Mouse (Mus musculus): ENCODE results near the gene Smarcd3.
A peak's percentile ranks its signal among the peaks of the same experiment; 100 is the strongest.

Gene Smarcd3

DNA sequence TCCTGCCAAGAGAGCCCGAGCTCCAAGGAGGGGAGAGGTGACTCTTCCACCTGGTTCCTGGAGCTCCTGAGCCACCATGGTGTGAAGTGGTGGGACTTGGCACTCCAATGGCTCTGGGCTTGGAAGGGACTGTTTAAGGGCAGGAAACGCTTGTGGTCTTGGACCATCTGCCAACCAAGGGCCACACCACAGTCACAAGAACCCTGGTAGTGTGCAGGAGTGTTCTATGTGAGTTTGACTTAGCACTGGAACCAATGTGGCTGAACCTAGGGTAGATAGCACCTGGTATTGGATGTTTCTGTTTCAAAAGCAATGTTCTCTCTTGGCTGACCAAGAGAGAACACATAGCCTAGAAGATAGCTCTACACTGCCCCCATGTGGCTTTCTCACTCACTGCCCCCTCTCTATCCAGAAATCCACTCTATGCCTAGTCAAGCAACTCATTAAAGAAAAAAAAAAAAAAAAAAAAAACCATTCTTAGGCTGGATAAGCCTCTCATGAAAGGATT, 26.9 kb downstream of the Smarcd3 start:
- DNase-seq (ENCODE audit: low spot score) = peak; percentile 53

DNA sequence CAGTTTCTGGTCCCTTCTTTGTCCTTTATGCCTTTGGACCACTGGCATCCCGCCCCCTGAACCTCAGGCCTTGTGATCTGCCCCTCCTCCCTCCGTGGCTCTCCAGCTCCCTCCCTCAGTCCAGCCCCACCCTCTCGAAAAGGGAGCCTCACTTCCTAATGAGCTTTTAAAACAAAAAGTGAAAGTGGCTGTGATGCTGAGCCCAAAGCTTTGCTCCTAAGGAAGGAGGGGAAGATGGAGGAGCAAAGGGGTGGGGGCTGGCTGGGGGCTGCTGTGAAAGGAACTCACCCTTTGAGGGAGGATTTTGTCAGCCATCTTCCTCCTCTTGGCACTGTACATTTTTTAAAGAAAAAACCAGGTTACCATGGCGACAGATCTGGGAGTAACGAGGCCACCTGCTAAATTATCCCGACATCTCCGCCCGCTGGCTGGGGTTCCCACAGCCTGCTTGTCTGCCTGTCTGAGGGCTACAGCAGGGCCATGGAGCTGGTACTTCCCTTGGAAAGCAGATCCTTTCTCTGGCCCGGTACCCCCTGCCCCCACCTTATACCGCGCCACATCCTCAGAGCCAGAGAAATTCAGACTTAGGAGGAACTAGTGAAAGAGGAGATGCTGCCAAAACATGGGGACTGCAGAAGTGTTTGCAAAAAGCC, 27.6 kb downstream of the Smarcd3 start:
- no peak for DNase-seq (ENCODE audit: low spot score)

DNA sequence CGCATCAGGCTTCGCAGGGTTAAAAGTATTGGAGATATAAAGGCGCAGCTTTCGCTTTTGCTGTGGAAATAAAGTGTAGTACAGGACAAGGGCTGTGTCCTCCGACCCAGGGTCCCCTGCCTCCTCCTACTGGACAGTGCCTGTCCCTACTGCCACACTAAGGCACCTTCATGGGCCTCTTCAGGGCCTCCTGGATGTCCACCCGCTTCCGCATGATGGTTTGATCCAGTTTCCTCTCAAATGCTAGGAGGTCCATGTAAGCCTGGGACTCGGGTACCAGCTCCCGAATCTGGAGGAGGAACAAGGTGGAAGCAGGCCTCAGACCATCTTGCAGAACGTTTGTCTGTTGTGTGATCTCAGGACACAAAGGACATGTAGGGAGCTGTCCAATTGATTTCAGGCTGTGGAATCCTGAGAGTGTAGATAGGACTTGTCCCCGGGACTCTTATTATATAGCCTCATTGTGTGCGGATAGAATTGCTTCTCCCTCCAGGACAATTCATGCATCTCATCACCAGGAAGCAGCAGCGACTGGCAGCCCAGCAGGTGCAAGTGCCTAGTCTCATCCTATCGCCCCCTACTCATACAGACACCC, 28.3 kb downstream of the Smarcd3 start:
- no peak for DNase-seq (ENCODE audit: low spot score)

DNA sequence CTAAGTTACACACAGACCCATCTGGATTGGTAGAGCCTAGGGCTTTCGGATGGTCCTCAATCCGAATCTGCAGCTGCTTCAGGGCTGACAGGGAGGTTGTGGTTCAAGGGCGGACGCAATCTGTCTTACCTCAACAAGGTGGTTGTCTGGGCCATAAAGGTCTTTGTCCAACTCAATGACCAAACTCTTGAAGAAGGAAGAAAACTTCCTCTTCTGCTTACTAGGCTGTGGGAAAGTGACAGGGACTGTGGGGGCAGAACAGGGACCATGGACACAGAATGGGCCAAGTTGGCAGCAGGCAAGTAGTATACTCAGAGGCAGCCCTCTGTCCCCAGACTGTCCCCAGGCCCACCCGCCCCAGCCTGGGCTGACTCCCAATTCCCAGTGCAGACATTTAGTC, 28.9 kb downstream of the Smarcd3 start:
- no peak for DNase-seq (ENCODE audit: low spot score)

DNA sequence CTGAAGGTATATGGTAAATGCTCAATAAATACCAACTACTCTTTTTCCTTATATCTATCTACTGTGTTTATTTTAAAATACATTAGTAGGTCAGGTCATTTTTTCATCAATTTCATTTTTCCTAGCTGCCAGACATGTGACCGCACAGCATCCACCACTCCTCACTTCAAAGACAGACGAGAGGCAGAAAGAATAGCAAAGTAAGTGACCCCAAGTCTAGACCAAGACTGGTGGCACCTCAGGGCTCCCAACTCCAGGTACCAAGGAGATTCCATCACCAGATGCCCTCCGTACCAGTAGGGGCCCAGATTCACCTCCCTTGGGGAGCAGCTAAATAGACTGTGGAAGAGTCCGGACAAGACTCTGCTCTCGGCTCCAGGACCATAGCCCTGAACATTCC, 29.9 kb downstream of the Smarcd3 start:
- DNase-seq (ENCODE audit: low spot score) = no peak

DNA sequence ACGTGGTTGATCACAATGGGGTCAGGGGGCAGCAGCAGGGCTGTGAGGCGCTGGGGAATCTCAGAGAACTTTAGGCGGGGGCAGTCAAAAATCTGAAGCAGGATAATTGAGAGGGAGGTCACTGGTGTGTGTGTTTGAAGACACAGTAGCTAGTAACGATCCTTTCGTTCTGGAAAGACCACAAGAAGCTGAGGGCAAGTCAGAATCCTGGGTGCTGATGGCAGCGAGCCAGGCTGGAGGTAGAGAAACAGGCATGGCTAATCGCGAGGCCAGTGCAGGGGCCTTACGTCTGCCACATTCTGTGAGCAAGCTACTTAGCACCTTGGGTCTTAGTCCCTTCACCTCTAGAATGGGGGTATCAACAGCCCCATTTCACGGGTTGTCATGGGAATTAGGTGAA, 30.3 kb downstream of the Smarcd3 start:
- no peak for DNase-seq (ENCODE audit: low spot score)

DNA sequence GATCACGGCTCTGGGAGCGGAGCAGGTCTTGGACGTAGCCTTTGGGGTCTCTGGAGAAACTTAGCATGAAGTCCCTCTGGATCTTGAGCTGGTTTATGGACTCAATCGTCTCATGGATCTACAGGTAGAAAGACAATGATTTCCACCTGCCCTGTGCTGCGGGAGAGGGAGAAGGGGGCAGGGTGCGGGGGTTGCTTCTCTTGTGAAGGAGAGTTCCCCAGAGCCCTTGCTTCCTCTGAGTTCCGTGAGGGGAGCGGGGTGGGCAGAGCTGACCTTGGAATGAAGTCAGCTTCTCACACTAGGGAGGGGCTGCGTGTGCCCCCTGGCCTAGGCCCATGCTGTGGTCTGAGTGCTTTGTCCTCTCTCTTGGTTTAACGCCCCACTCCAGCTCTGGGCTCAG, 31.0 kb downstream of the Smarcd3 start:
- DNase-seq (ENCODE audit: low spot score) = no peak

DNA sequence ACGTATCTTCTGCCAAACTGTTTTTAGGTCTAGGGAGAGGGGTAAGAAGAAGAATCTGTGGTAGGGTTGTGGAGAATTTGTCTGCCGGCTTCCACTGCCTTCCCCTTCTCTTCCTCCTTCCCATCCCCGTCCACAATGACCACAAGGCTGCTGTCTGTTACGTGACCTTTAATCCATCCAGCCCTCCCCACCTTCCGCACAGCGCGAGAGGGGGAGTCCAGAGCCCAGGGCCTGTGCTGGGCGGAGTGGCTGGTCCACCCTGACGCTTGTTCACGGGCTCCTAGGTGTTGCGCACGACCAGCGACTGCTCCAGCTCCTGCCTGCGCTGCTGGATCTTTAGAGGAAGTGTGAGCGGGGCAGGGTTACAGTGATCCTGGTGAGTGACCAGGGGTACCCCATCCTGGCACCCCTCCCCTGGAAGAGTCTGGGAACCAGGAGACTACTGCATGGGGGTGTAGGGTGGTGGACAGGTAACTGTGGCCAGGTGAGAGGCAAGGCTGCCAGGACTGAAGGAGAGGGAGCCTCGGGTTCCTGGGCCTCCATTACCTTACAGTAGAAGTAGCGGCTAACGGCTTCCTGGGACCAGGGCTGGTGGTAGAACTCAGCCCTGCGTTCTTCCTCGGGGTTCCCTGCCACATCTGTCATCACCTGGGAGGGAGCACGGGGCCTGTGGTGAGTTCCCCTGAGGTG, 31.6 kb downstream of the Smarcd3 start:
- DNase-seq (ENCODE audit: low spot score) = no peak

DNA sequence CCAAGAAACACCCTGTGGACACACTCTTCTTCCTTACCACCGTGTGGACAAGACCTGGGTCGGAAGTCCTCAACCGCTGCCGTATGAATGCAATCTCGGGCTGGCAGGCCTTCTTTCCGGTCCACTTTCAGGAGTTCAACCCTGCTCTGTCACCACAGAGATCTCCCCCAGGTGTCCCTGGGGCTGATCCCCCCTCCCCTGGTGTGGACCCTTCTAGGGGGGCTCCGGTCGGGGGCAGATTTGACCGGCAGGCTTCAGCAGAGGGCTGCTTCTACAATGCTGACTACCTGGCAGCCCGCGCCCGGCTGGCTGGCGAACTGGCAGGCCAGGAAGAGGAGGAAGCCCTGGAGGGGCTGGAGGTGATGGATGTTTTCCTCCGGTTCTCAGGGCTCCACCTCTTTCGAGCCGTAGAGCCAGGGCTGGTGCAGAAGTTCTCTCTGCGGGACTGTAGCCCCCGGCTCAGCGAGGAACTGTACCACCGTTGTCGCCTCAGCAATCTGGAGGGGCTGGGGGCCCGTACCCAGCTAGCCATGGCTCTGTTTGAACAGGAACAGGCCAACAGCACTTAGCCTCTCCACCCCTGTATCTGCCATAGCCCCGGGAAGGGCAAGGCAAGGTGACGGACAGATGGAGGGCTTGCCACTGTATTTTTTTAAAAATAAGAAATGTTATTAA, 32.3 kb downstream of the Smarcd3 start:
- DNase-seq (ENCODE audit: low spot score) = no peak

DNA sequence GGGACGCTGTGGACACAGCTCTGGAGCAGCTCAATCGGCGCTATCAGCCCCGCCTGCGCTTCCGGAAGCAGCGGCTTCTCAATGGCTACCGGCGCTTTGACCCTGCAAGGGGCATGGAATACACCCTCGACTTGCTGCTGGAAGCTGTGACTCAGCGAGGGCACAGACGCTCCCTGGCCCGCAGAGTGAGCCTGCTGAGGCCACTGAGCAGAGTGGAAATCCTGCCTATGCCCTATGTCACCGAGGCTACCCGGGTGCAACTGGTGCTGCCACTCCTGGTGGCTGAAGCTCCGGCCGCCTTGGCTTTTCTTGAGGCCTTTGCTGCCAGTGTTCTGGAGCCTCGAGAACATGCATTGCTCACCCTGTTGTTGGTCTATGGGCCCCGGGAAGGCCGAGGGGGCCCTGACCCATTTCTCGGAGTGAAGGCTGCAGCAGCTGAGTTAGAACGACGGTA, 32.9 kb downstream of the Smarcd3 start:
- DNase-seq (ENCODE audit: low spot score) = no peak

DNA sequence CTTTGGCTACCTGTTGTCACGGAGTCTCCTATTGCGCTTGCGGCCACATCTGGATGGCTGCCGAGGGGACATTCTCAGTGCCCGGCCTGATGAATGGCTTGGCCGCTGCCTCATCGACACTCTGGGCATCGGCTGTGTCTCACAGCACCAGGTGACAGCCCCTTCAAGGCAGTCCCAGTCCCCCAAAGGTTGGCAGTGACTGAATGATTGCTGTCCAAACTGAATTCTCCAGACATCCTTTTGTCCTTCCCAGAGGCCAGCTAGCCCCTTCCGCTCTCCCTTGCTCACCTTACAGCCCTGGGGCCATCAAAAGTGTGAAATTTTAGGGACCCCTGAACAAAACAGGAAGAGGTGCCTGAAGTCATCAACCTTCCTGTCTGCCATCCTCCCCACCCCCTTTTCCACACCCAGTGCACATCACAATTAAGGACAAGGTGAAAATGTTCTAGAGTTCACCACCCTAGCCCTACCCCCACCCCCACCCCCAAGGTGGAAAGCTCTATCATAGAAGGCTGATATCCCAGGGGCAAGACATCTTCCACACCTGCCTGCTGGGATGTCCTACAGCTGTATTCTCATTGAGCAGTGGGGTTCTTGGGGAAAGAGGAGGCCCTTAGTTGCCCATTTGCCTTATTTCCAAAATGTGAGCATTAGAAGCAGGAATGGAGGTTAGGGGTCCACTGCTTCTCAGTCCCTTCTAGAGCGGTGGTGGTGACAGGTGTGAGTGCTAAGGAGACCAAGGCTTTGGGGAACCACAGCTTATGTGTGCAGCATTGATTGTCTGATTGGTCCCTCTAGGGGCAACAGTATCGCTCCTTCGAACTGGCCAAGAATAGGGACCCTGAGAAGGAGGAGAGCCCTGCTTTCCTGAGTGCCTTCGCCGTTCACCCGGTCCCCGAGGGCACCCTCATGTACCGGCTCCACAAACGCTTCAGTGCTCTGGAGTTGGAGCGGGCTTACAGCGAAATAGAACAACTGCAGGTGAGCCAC, 34.4 kb downstream of the Smarcd3 start:
- DNase-seq (ENCODE audit: low spot score) = no peak

DNA sequence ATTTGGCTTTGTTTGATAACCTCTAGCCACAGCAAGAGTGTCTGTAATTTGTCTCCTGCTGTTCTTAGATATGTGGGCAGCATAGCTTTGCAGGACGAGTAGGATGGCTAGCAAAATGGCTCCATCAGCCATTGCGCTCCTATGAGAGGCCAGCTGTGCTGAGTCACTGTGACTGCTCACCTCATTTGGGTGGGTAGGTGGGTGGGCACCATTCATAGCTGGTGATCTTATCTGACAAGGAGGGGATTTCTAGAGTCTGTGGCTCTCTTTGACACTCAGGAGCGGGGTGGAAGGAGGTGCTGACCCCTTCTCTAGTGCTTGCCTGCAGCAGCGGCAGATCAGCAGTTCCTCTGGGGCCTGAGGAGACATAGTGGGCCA, 37.0 kb downstream of the Smarcd3 start:
- DNase-seq (ENCODE audit: low spot score) = no peak

DNA sequence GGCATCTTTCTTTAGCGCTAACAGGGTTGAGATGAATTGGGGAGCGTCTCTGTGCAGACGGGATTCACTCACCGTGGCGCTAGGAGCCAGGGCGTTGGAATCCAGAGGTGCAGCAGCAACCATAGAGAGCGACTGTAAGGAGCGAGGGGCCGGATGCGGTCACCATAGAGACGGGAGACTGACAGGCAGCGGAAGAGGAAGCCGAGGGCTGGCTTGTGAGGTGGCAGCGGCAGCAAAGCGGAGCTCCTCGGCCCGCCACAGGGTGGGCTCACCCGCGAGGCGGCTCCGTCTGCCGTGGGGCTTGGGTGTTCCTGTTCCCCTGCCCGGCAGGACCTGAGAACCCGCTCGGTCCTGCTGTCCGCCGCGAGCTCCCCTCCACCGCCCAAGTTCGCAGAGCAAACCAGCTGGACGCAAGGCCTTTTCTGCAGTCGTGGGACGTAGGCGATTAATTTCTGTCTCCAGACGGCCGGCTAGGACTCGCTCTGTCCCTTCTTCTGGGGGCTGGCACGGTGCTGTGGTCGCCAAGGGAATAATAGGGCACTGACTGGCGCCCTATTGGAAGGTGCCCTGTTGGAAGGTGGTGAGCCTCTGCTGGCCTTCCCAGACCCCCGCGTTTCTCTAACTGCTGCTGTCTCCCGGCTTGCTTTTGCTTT, 37.5 kb downstream of the Smarcd3 start, which contains the start of gene Chpf2:
Chpf2 (plus strand) TSS at position 195 of the 653 bp plus-strand sequence.
- peak; percentile 48 for DNase-seq (ENCODE audit: low spot score)

DNA sequence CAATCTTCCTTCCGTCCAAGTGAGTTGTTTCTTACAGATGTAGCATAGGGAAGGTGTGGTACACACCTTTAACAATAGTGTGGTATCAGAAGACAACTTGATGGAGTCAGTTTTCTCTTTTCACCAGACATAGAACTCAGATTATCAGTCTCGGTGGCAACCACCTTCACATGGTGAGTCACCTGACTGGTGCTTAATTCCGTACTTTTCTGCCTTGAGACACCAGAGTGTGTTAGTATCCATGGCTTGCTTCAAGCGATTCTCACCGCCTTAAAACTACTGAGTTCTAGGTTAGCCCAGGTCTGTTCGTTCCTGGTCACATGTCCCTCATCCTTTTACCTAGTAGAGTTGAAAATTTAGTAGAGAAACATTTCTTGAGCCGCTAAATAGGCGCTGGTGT, 38.1 kb downstream of the Smarcd3 start:
- DNase-seq (ENCODE audit: low spot score) = no peak

DNA sequence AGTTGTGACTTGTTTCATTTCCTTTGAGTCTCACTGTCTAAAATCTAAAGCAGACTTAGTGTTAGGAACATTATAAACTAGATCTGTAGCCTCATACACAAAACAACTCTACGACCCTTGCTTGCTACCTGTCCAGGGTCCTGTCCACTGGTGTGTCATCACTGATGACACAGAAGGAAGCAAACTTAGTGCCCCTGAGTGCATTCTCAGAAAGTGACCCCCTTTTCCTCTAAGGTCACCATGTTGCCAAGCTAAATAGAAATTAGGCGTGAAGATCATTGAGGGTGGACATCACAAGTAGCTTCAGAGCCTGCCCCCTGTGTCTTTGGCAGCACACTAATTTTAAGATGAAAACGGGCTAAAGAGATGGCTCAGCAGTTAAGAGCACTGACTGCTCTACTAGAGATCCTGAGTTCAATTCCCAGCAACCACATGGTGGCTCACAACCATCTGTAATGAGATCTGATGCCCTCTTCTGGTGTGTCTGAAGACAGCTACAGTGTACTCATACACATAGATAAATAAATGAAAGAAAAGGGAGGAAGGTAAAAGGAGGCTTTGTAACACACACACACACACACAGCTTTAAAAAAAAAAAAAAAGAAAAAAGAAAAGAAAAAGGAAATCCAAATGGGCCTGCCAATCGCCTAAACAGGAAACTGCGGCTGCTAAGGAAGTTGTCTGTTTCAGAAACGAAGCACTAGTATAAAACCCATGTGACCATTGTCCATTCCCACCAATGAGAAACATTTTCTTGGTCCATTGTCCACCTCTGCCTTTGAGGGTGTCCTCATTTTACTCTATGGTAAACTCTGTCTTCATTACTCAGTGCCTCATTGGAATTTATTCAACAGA, 45.9 kb downstream of the Smarcd3 start:
- no peak for DNase-seq (ENCODE audit: low spot score)

DNA sequence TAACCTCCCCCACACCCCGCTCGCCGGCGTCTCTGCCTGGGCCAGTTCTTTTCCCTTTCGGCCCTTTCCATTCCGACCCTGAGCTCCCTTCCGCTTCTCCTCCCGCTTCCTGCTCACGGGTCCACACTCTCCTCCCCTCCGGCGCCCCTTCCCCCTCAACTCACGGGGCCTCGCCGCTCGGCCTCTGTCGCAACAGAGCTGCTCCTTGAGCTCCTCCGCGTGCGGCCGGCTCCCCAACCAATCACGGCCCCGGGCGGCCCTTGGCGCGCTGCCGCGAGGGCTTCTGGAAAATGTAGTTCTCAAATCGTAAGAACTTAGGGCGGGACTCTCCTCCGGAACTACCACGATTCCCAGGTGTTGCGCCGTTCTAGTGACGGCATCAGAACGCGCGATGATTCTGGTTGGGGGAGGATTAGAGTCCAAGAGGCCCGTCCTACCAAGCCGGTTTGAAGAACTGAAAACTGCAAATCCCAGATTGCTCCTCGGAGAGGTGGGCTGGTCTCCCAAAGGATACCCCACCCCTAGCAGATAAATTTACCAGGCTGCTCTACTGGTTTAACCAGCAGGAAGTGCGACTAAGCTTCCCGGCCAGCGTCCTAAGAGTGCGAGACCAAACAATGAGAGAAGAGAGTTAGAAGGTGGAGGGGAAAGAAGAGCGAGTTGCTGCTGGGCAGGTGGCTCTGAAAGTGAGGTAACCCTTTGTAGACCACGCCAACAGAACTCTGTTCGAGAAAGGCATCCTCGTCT, 46.9 kb downstream of the Smarcd3 start, which contains the start of gene Abcf2:
Abcf2 (minus strand) TSS at position 285 of the 747 bp plus-strand sequence.
- peak; percentile 97 for DNase-seq (ENCODE audit: low spot score)

DNA sequence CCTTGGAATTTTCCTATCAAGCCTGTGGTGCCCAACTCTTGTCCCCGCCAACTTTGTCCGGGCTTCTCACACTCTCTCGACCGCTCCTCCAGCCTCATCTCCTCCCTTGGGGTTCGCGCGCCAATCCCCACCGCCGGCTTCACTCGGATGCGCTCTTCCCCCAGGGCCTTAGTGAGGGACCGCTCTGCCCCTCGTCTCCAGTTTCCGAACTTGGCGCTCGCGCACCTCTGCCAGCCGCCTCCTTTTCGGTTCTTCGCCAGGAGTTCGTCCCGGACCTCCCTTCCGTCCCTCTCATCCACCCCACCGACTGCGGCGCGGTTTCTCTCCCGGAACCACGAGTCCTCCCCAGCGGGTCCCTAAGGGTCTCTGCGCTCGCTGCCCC, 47.4 kb downstream of the Smarcd3 start:
- DNase-seq (ENCODE audit: low spot score) = no peak

DNA sequence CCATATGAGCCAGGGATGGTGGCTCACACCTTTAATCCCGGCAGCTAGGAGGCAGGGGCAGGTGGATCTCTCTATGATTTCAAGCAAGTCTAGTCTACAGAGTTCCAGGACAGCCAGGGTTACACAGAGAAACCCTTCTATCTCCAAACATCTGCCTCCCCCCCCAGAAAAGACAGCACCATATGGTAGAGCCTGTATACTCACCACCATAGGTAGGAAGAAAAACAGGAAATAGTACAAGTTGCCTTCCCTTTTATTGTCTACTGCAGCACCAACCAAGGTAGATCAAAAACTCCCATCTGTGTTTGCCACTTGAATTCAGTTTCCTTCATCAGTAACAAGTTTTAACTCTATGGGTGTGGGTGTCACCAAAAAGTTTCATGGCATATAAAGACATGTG, 48.3 kb downstream of the Smarcd3 start:
- no peak for DNase-seq (ENCODE audit: low spot score)

DNA sequence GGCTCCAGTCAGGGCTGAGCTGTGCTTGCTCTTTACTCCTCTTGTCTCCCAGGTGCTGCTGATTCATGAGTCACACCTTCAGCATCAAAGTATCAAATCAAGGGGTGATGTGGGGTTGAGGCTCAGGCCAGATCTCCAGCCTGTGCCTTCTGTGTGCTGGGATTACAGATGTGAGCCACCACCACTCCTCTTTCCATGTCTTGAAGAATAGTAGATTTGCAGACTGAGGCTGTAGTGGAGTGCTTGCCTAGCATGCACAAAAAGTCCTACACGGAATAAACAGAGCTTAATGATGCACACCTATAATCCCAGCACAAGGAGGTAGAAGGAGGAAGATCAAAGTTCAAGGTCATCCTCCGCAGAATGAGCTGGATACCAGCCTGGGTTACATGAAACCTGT, 67.5 kb downstream of the Smarcd3 start, which contains the start of gene 4931409K22Rik:
4931409K22Rik (minus strand) TSS at position 101 of the 400 bp plus-strand sequence.
- DNase-seq (ENCODE audit: low spot score) = no peak
